8 mouse cellular contexts compared by ENCODE assay signal in genomic region chr2:28839501-28840221, GRCm38 (mm10). TPM values are rescaled to one million over a fixed set of nuclear protein-coding genes. Genes with fewer than 3 reads are reported as not detected.
DNase-seq lines count a peak whose midpoint lies in the region; ATAC-seq and TF ChIP-seq lines count a peak whose summit lies in the region.

No protein-coding gene starts in this region.

- no peaks in the 10 kb centered on the region for H3K9me3 ChIP-seq in heart, embryonic 12.5 days (replicated peaks)
- no peaks in the 10 kb centered on the region for H3K9me3 ChIP-seq in ES-Bruce4 (replicated peaks; ENCODE audit: control insufficient read depth, insufficient read depth, low read length, poor library complexity, severe bottlenecking)
- H3K9me3 ChIP-seq in embryonic facial prominence, embryonic 15.5 days (replicated peaks): no peaks in the 10 kb centered on the region
- no peaks in the 10 kb centered on the region for H3K9me3 ChIP-seq in liver, embryonic 16.5 days (replicated peaks; ENCODE audit: control insufficient read depth, low read length)

- peak; percentile 69 for ATAC-seq in heart, embryonic 12.5 days (ENCODE audit: insufficient number of reproducible peaks, low FRiP score)
- no peak; the same call in none of the 2 replicates for ATAC-seq in embryonic facial prominence, embryonic 15.5 days (ENCODE audit: insufficient number of reproducible peaks, low FRiP score, low TSS enrichment, low read depth)
- ATAC-seq in liver, embryonic 16.5 days (ENCODE audit: low read depth): peak; percentile 56

- peak overlapping the region; percentile 73 for H3K27ac ChIP-seq in heart, embryonic 12.5 days (ENCODE audit: poor library complexity, severe bottlenecking)
- peak overlapping the region; percentile 73 for H3K27ac ChIP-seq in ES-Bruce4 (ENCODE audit: insufficient read depth, low read length)
- peak overlapping the region; percentile 92 for H3K27ac ChIP-seq in embryonic facial prominence, embryonic 15.5 days (replicated peaks)
- peak overlapping the region; percentile 82 for H3K27ac ChIP-seq in liver, embryonic 16.5 days (ENCODE audit: low read length)
- peak overlapping the region; percentile 49; the same call in 1 of the 2 replicates for H3K27ac ChIP-seq in olfactory bulb, adult 2 months (ENCODE audit: insufficient read depth, low read depth, low read length)

- 0% methylated on average over 53 of the region's 53 CpGs for WGBS in heart, embryonic 12.5 days
- under 1% methylated on average over 53 of the region's 53 CpGs for WGBS in embryonic facial prominence, embryonic 15.5 days
- WGBS in liver, embryonic 16.5 days (ENCODE audit: insufficient replicate concordance): under 1% methylated on average over 53 of the region's 53 CpGs
- WGBS in olfactory bulb, adult 2 months: under 1% methylated on average over 52 of the region's 53 CpGs

- intact Hi-C loops in heart, postnatal 25 days (cut with DNase I): loop anchor here (5.0 kb wide), 4 partner anchors 82 to 288 kb away; partner anchors contain the start of gene Tsc1

- peak overlapping the region; percentile 92 for H3K9ac ChIP-seq in heart, embryonic 12.5 days
- peak overlapping the region; percentile 79 for H3K9ac ChIP-seq in ES-Bruce4 (ENCODE audit: low read depth, poor library complexity, severe bottlenecking)
- peak overlapping the region; percentile 93 for H3K9ac ChIP-seq in embryonic facial prominence, embryonic 15.5 days
- H3K9ac ChIP-seq in liver, embryonic 16.5 days (ENCODE audit: low read depth, low read length): peak overlapping the region; percentile 87

- peak overlapping the region; percentile 90 for H3K4me2 ChIP-seq in heart, embryonic 12.5 days
- peak overlapping the region; percentile 81 for H3K4me2 ChIP-seq in embryonic facial prominence, embryonic 15.5 days (replicated peaks)
- peak overlapping the region; percentile 74 for H3K4me2 ChIP-seq in liver, embryonic 16.5 days (ENCODE audit: low read depth, low read length)

- TF ChIP-seq POLR2A in ES-Bruce4 (IDR thresholded peaks at IDR 0.05; ENCODE audit: insufficient read depth, low read length): no peak
- TF ChIP-seq POLR2A in olfactory bulb, adult 2 months (IDR thresholded peaks at IDR 0.05; ENCODE audit: insufficient read depth, low read depth, low read length): no peak

- H3K4me1 ChIP-seq in heart, embryonic 12.5 days (replicated peaks): peaks cover 39% of the 10 kb centered on the region
- no peaks in the 10 kb centered on the region for H3K4me1 ChIP-seq in ES-Bruce4 (ENCODE audit: control insufficient read depth, insufficient read depth, low read length)
- H3K4me1 ChIP-seq in embryonic facial prominence, embryonic 15.5 days: peaks cover 36% of the 10 kb centered on the region
- H3K4me1 ChIP-seq in liver, embryonic 16.5 days (ENCODE audit: control insufficient read depth, low read depth, low read length): peaks cover 28% of the 10 kb centered on the region
- H3K4me1 ChIP-seq in olfactory bulb, adult 2 months (ENCODE audit: control insufficient read depth, insufficient read depth, low read length): no peaks in the 10 kb centered on the region

- TF ChIP-seq EP300 in ES-Bruce4 (IDR thresholded peaks at IDR 0.05; ENCODE audit: insufficient read depth, low read depth, low read length): peak; percentile 80; the same call in 1 of the 2 replicates

- no peak for TF ChIP-seq CTCF in ES-Bruce4 (IDR thresholded peaks at IDR 0.05; ENCODE audit: low read depth, low read length)
- TF ChIP-seq CTCF in olfactory bulb, adult 2 months (IDR thresholded peaks at IDR 0.05; ENCODE audit: insufficient read depth, low read depth, low read length): no peak

- no peak for DNase-seq in heart, postnatal 25 days (ENCODE audit: low spot score)
- DNase-seq in induced T-regulatory cell, adult 2 months (ENCODE audit: low read depth): peak; percentile 35
- DNase-seq in thymus, adult 18-20 months: no peak

- H3K36me3 ChIP-seq in heart, embryonic 12.5 days: peaks cover 6% of the 10 kb centered on the region
- peaks cover 20% of the 10 kb centered on the region for H3K36me3 ChIP-seq in ES-Bruce4 (ENCODE audit: control insufficient read depth, insufficient read depth, low read length, poor library complexity, severe bottlenecking)
- peaks cover 5% of the 10 kb centered on the region for H3K36me3 ChIP-seq in embryonic facial prominence, embryonic 15.5 days
- H3K36me3 ChIP-seq in liver, embryonic 16.5 days (ENCODE audit: control insufficient read depth, insufficient read depth): peaks cover 5% of the 10 kb centered on the region

- no peaks in the 10 kb centered on the region for H3K27me3 ChIP-seq in heart, embryonic 12.5 days (replicated peaks)
- no peaks in the 10 kb centered on the region for H3K27me3 ChIP-seq in ES-Bruce4 (ENCODE audit: control insufficient read depth, insufficient read depth, low read length, poor library complexity, severe bottlenecking)
- no peaks in the 10 kb centered on the region for H3K27me3 ChIP-seq in embryonic facial prominence, embryonic 15.5 days
- H3K27me3 ChIP-seq in liver, embryonic 16.5 days (ENCODE audit: control insufficient read depth, insufficient read depth, low read depth, low read length): no peaks in the 10 kb centered on the region

- peak overlapping the region; percentile 81 for H3K4me3 ChIP-seq in heart, embryonic 12.5 days
- H3K4me3 ChIP-seq in ES-Bruce4 (ENCODE audit: low read depth, low read length): peak overlapping the region; percentile 84
- H3K4me3 ChIP-seq in embryonic facial prominence, embryonic 15.5 days (replicated peaks): peak overlapping the region; percentile 89
- peak overlapping the region; percentile 96 for H3K4me3 ChIP-seq in liver, embryonic 16.5 days (ENCODE audit: low read depth, low read length)
- H3K4me3 ChIP-seq in olfactory bulb, adult 2 months (ENCODE audit: insufficient read depth, low read depth, low read length): peak overlapping the region; percentile 94

RNA-seq across cellular contexts. Expression of gene Gtf3c4, which starts 0.5 kb away (rescaled TPM):
- 14.7 and 15.0 TPM in 2 replicates for polyA plus RNA-seq in heart, embryonic 12.5 days (2016; fragmentation: Nextera tagmentation; extraction: Ambion mirVana)
- total RNA-seq in heart, postnatal 25 days (2021): 10 to 100 TPM; 18.7 to 20.3 TPM
- 29.0 and 33.9 TPM in 2 replicates for polyA plus RNA-seq in ES-Bruce4 (2011; ENCODE audit: insufficient read depth, insufficient read length, low read depth, missing spikeins)
- 13.3 and 13.7 TPM in 2 replicates for polyA plus RNA-seq in embryonic facial prominence, embryonic 15.5 days (2015; fragmentation: Nextera tagmentation; extraction: Ambion mirVana)
- 3.9 and 4.3 TPM in 2 replicates for polyA plus RNA-seq in liver, embryonic 16.5 days (2015; fragmentation: Nextera tagmentation; extraction: Ambion mirVana)
- not detected in 2 replicates for polyA plus RNA-seq in olfactory bulb, adult 2 months (2012; ENCODE audit: insufficient read depth, insufficient read length, low replicate concordance, missing spikeins)

RNA-seq across cellular contexts. Expression of gene Ddx31, which starts 0.5 kb away (rescaled TPM):
- 10.2 TPM in 2 replicates for polyA plus RNA-seq in heart, embryonic 12.5 days (2016; fragmentation: Nextera tagmentation; extraction: Ambion mirVana)
- 1 to 10 TPM; 2.7 to 3.4 TPM for total RNA-seq in heart, postnatal 25 days (2021)
- polyA plus RNA-seq in ES-Bruce4 (2011; ENCODE audit: insufficient read depth, insufficient read length, low read depth, missing spikeins): 18.6 and 27.0 TPM in 2 replicates
- 13.4 and 13.7 TPM in 2 replicates for polyA plus RNA-seq in embryonic facial prominence, embryonic 15.5 days (2015; fragmentation: Nextera tagmentation; extraction: Ambion mirVana)
- 3.6 and 3.9 TPM in 2 replicates for polyA plus RNA-seq in liver, embryonic 16.5 days (2015; fragmentation: Nextera tagmentation; extraction: Ambion mirVana)
- not detected in 2 replicates for polyA plus RNA-seq in olfactory bulb, adult 2 months (2012; ENCODE audit: insufficient read depth, insufficient read length, low replicate concordance, missing spikeins)
